Mouse (Mus musculus) 3134 (cell line): Measurements from ENCODE around the gene Rnf41.

Source experiments
- DNase-seq: peaks from one replicate; pipeline ENCODE4 v3.0.0-alpha.2; 2011; ENCODE audit warnings: low spot score; ENCODE audit not compliant: insufficient read length; ENCODE audit errors: extremely low read depth

The Rnf41 gene

GRCm38 (mm10) chr10:128382482-128382881 is 29.0 kb upstream of the Rnf41 start:
- no peak for DNase-seq

GRCm38 (mm10) chr10:128385902-128386301 is 25.6 kb upstream of the Rnf41 start:
- no peak for DNase-seq

GRCm38 (mm10) chr10:128388941-128389340 is 22.5 kb upstream of the Rnf41 start:
- no peak for DNase-seq

- DNase-seq: no peak
These were observed 21.9 kb upstream of the Rnf41 start for GRCm38 (mm10) chr10:128389570-128389969.

- DNase-seq: no peak
These were observed 21.1 kb upstream of the Rnf41 start for GRCm38 (mm10) chr10:128390366-128390765.

- DNase-seq: no peak
These were observed 19.6 kb upstream of the Rnf41 start for GRCm38 (mm10) chr10:128391850-128392249.

- DNase-seq: no peak
These were observed 15.3 kb upstream of the Rnf41 start for GRCm38 (mm10) chr10:128396017-128396673.

GRCm38 (mm10) chr10:128396716-128397264 is 14.7 kb upstream of the Rnf41 start:
- DNase-seq: no peak

- DNase-seq: no peak
These were observed 14.0 kb upstream of the Rnf41 start for GRCm38 (mm10) chr10:128397466-128397865.

GRCm38 (mm10) chr10:128400338-128400737 is 11.1 kb upstream of the Rnf41 start:
- no peak for DNase-seq

GRCm38 (mm10) chr10:128401056-128401455 is 10.4 kb upstream of the Rnf41 start, which contains the start of gene Slc39a5:
Gene Slc39a5, minus strand, starts transcription at chr10:128401229.
- no peak for DNase-seq

- DNase-seq: no peak
These were observed 9.8 kb upstream of the Rnf41 start for GRCm38 (mm10) chr10:128401638-128402037.

- DNase-seq: no peak
These were observed 7.5 kb upstream of the Rnf41 start for GRCm38 (mm10) chr10:128403931-128404330.

- no peak for DNase-seq
These were observed 2.6 kb upstream of the Rnf41 start for GRCm38 (mm10) chr10:128408591-128409535.

GRCm38 (mm10) chr10:128409692-128410559 is 1.5 kb upstream of the Rnf41 start:
- peak; percentile 97 for DNase-seq

GRCm38 (mm10) chr10:128410560-128410845 is 954 bp upstream of the Rnf41 start:
- no peak for DNase-seq

GRCm38 (mm10) chr10:128412055-128412381 is 561 bp downstream of the Rnf41 start:
- DNase-seq: no peak

- no peak for DNase-seq
These were observed 1.1 kb downstream of the Rnf41 start for GRCm38 (mm10) chr10:128412558-128412957.

- DNase-seq: no peak
These were observed 1.6 kb downstream of the Rnf41 start for GRCm38 (mm10) chr10:128413076-128413475.

- no peak for DNase-seq
These were observed 3.4 kb downstream of the Rnf41 start for GRCm38 (mm10) chr10:128414848-128415247.

- DNase-seq: no peak
These were observed 11.0 kb downstream of the Rnf41 start for GRCm38 (mm10) chr10:128422426-128422825.
